Mouse (Mus musculus) liver, adult (tissue): ENCODE results near the gene Pknox1.

Experiments
- GATA4 ChIP-seq: IDR thresholded peaks from 2 replicates; pipeline ENCODE4 v1.6.1; 2014; ENCODE audit warnings: mild to moderate bottlenecking, low read length; ENCODE audit not compliant: insufficient replicate concordance

Gene Pknox1

DNA sequence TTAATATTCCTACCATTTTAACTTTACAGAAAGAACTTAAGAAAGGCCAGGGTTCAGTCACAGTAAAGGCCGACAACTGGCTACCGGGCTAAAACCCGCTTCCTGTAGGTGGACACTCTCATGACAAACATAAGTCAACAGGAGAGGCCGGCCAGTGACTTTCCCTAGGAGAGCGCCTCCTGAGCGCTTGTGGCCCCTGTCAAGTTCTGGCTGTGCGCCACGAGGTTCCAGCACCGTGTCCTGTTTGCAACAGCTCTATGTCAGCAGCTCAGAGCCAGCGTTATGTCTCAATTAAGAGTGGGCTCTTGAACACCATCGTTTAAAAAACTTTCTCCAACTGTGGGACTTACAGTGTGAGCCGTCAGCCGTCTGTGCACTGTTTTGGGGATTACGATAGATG is 87.6 kb downstream of the Pknox1 start:
- TF ChIP-seq GATA4: no peak

DNA sequence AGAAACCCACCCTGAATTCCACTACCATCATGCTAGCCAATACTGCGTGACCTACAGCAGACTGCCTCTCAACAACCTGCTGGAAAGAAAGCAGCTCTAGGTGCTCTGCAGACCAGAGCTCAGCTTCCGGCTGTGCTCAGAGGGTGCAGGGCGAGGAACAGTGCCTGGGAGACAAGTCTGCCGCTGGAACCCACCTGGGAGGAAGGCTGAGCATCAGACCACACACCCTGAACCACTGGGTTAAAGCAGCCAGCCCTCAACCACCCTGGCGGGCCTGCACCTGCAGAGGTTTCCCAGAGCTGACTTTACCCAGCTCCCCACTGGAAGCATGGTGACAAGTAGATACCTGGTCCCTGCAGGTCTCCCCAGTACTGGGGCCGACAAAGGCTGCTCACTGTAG is 88.7 kb downstream of the Pknox1 start:
- no peak for TF ChIP-seq GATA4

DNA sequence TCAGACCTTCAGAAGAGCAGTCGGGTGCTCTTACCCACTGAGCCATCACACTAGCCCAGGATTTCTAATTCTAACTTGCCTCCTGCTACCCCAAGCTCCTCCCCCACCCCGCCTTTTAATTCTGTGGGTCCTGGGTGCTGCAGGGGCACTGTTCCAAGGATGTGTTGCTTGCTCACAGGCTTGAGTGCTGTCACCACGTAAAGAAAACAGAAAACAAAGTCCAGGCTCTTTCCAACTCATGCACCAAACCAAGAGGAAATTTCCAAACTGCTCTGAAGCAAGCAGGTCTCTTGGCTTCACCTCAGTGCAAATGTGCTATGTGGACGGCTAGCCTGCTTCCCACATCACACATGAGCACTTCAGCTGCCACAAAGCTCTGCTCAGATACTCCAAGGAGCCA is 90.8 kb downstream of the Pknox1 start:
- no peak for TF ChIP-seq GATA4

DNA sequence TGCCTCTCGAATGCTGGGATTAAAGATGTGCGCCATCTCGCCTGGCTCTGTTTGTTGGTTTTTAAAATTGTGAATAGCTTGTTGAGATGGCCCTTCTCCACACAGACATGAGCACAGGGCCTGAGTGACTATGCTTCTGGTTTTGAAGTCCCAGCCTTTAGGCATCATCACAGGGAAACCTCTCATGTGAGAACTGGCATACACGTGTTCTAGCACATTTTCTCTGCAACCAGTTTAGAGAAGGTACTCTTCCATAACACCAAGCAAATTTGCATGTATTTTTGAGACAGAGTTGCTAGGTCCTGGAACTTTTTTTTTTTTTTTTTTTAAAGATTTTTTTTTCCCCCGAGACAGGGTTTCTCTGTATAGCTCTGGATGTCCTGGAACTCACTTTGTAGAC is 92.1 kb downstream of the Pknox1 start:
- TF ChIP-seq GATA4: no peak
